Mouse (Mus musculus): Measurements from ENCODE around the gene Ankfy1.

DNA sequence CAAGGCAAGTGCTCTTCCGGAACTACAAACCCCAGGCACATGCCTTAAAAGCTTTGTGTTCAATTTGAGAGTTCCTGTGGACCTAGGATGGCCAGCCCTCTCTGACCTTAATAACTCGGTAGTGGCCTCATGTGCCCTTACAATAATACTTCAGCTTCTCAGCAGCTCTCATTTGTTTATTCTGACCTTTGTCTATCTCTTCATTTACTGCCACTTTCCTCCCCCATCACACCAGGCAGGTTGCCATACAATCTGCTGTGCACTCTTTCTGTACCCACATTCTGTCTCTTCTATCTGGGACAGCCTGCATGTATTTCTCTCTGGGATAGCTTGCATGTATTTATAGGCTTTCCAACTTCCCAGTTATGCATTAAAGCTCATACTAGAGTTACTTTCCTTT lies 116.8 kb downstream of the Ankfy1 start:
- no peak for TF ChIP-seq CTCF (IDR thresholded peaks at IDR 0.05; ENCODE audit: insufficient read depth, low read depth, low read length)
- no peak for TF ChIP-seq POLR2A (IDR thresholded peaks at IDR 0.05; ENCODE audit: insufficient read depth, low read depth, low read length)

Data from olfactory bulb, adult 2 months (tissue).